Mouse (Mus musculus) ES-Bruce4 (cell line): ENCODE measurements around the gene Fanci. TPM values are rescaled to one million over a fixed set of nuclear protein-coding genes. Genes with fewer than 3 reads are reported as not detected.

Source experiments
- H3K27ac ChIP-seq: 2 replicates; pipeline ENCODE4 v1.5.1; 2012; ENCODE audit warnings: low read length, inconsistent platforms; ENCODE audit not compliant: insufficient read depth
- H3K27me3 ChIP-seq: 2 replicates; pipeline ENCODE4 v1.6.1; 2012; ENCODE audit warnings: mild to moderate bottlenecking, low read length, inconsistent platforms; ENCODE audit not compliant: control insufficient read depth, poor library complexity, insufficient read depth, severe bottlenecking
- H3K36me3 ChIP-seq: 2 replicates; pipeline ENCODE4 v1.6.1; 2012; ENCODE audit warnings: inconsistent platforms, mild to moderate bottlenecking, low read length, moderate library complexity; ENCODE audit not compliant: control insufficient read depth, poor library complexity, insufficient read depth, severe bottlenecking
- H3K4me1 ChIP-seq: one replicate; pipeline ENCODE4 v1.8.1; 2011; ENCODE audit warnings: low read length; ENCODE audit not compliant: control insufficient read depth, insufficient read depth
- H3K4me3 ChIP-seq: 2 replicates; pipeline ENCODE4 v1.5.1; 2011; ENCODE audit warnings: low read depth, mild to moderate bottlenecking, low read length
- H3K9ac ChIP-seq: 2 replicates; pipeline ENCODE4 v1.6.1; 2012; ENCODE audit warnings: low read depth, mild to moderate bottlenecking, inconsistent platforms; ENCODE audit not compliant: poor library complexity, severe bottlenecking
- H3K9me3 ChIP-seq: replicated peaks from 2 replicates; pipeline ENCODE4 v1.6.1; 2012; ENCODE audit warnings: mild to moderate bottlenecking, low read length, inconsistent platforms; ENCODE audit not compliant: control insufficient read depth, poor library complexity, insufficient read depth, severe bottlenecking
- CTCF ChIP-seq: IDR thresholded peaks from one replicate; pipeline ENCODE4 v1.8.1; 2011; ENCODE audit warnings: low read depth, low read length
- EP300 ChIP-seq: IDR thresholded peaks from 2 replicates; pipeline ENCODE4 v1.6.1; 2011; ENCODE audit warnings: low read depth, low read length; ENCODE audit not compliant: insufficient read depth
- POLR2A ChIP-seq: IDR thresholded peaks from one replicate; pipeline ENCODE4 v1.8.1; 2011; ENCODE audit warnings: low read length; ENCODE audit not compliant: insufficient read depth
- polyA plus RNA-seq: library from polyadenylated mRNA; stranded (reverse); fragments of >200 nt; gene quantifications from 2 replicates; pipeline ENCODE4 v1.2.4, GENCODE M21; 2011; ENCODE audit warnings: low read depth; ENCODE audit not compliant: missing spikeins, insufficient read depth, insufficient read length

Gene Fanci
- polyA plus RNA-seq, 1 experiment, result 45.2 TPM

GRCm38 (mm10) chr7:79349738-79350386, 41.9 kb upstream of the Fanci start:
- H3K4me1 ChIP-seq, result peaks cover 3% of the 10 kb centered on the region
- H3K36me3 ChIP-seq, result no peaks in the 10 kb centered on the region; the same call in none of the 2 replicates

DNA sequence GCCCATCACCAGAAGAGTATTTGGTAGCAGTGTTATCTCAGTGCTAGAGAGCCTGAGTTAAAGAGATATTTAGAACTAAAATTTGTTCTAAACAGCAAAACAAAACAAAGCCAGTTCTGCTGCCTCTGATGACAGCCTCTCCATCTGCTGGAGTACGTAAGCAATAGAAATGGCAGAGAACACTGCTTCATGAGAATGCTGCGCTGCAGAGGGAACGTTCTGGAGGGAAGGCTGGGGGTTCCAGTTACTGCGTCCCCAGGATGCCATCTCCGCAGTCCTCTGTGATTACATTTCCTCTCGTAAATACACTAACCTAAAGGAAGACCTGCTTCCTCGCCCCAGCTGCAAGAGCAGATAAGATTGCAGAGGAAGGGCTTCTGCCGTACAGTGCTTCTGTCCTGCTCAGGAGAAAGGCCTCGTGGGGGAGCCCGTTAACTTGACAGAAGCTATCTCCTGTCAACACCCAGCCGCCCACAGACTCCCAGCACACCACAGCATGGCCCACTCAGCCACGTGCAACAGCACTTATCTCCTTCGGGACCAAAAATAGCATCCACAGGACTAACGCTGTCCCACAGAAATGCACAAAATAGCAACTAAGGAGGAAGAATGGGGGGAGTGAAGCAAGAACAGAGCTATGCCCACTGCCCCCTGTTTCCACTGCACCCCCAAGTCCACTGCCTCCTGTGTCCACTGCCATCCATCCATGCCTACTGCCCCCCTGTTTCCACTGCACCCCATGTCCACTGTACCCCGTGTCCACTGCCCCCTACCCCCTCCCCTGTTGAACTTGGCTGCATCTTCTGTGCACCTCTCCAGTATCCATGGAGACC, 33.2 kb upstream of the Fanci start:
- no peak overlapping the region for H3K4me3 ChIP-seq
- no peaks in the 10 kb centered on the region for H3K9me3 ChIP-seq
- TF ChIP-seq EP300 (no peak), CTCF (no peak), POLR2A (no peak)
- no peaks in the 10 kb centered on the region for H3K27me3 ChIP-seq
- H3K4me1 ChIP-seq, result no peaks in the 10 kb centered on the region
- H3K9ac ChIP-seq, result no peak overlapping the region
- no peak overlapping the region for H3K27ac ChIP-seq
- no peaks in the 10 kb centered on the region; the same call in 1 of the 2 replicates for H3K36me3 ChIP-seq

More at GRCm38 (mm10) chr7:79349738-79350386, 41.9 kb upstream of the Fanci start:
- H3K9me3 ChIP-seq, result no peaks in the 10 kb centered on the region
- no peak overlapping the region for H3K4me3 ChIP-seq
- TF ChIP-seq CTCF, result peak; percentile 76
- no peak for TF ChIP-seq EP300
- H3K9ac ChIP-seq, result no peak overlapping the region
- H3K27me3 ChIP-seq, result no peaks in the 10 kb centered on the region
- H3K27ac ChIP-seq, result no peak overlapping the region

DNA sequence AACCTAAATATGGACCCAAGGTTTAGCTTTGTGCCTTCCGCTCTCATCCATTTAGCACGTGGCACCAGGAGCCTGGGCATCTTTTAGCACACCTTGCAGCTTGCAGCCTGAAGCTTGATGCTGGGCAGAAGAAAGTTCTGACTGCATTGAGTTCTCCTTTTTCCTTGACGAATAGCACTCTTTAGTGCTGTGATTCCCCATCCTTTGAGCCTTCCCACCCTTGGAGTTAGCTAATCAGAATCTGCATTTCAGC, 32.6 kb upstream of the Fanci start:
- Histone ChIP-seq H3K36me3 (no peaks in the 10 kb centered on the region), H3K4me3 (no peak overlapping the region), H3K9ac (no peak overlapping the region), H3K4me1 (no peaks in the 10 kb centered on the region), H3K9me3 (no peaks in the 10 kb centered on the region), H3K27me3 (no peaks in the 10 kb centered on the region), H3K27ac (no peak overlapping the region)
- TF ChIP-seq EP300, result no peak
- TF ChIP-seq CTCF, result no peak
- no peak for TF ChIP-seq POLR2A

DNA sequence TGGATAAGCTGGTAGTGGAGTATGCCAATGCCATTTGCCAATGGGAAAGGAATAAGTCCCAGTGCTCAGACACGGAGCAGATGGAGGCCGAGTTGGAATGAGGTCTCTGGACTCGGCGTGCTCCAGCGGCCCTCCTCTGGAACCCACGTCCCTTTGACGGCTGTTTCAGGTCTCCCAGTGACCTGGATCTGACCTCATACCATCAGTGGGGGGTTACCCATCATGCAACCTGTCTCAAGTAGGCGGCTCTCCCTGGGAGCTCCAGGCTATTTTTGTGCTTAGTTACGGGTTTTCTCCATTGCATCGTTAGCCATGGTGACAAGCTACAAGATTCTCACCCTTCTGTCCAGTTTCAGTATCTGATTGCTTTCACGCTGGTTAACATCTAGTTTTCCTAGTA, 31.7 kb upstream of the Fanci start:
- TF ChIP-seq EP300 (no peak), POLR2A (no peak), CTCF (no peak)
- Histone ChIP-seq H3K36me3 (no peaks in the 10 kb centered on the region), H3K4me3 (no peak overlapping the region), H3K9me3 (no peaks in the 10 kb centered on the region), H3K27ac (no peak overlapping the region), H3K9ac (no peak overlapping the region), H3K27me3 (no peaks in the 10 kb centered on the region), H3K4me1 (no peaks in the 10 kb centered on the region)

- TF ChIP-seq EP300 (no peak), CTCF (no peak), POLR2A (no peak)
- Histone ChIP-seq H3K27ac (no peak overlapping the region), H3K4me3 (no peak overlapping the region), H3K4me1 (peaks cover 6% of the 10 kb centered on the region), H3K9ac (no peak overlapping the region), H3K27me3 (no peaks in the 10 kb centered on the region), H3K9me3 (no peaks in the 10 kb centered on the region), H3K36me3 (no peaks in the 10 kb centered on the region)
Observed at GRCm38 (mm10) chr7:79362208-79362607, 29.5 kb upstream of the Fanci start.

- no peaks in the 10 kb centered on the region for H3K36me3 ChIP-seq
- H3K4me3 ChIP-seq, result no peak overlapping the region
- H3K27ac ChIP-seq, result no peak overlapping the region
- H3K4me1 ChIP-seq, result peaks cover 6% of the 10 kb centered on the region
- H3K9me3 ChIP-seq, result no peaks in the 10 kb centered on the region
- TF ChIP-seq POLR2A (no peak), CTCF (no peak), EP300 (no peak)
- no peak overlapping the region for H3K9ac ChIP-seq
- no peaks in the 10 kb centered on the region for H3K27me3 ChIP-seq
Observed at GRCm38 (mm10) chr7:79362830-79363229, 28.9 kb upstream of the Fanci start.
